Mouse (Mus musculus) neural tube, embryonic 12.5 days (tissue): Measurements from ENCODE around the gene Alg3. TPM values are rescaled to one million over a fixed set of nuclear protein-coding genes. Genes with fewer than 3 reads are reported as not detected.

Experiments used
- ATAC-seq: fragments of 200-750 bp; cut with Nextera tagmentation; 2 replicates; pipeline ENCODE4 v1.8.0; 2017; ENCODE audit warnings: low read depth, mild to moderate bottlenecking, moderate TSS enrichment, moderate library complexity; ENCODE audit not compliant: low FRiP score
- H3K27ac ChIP-seq: fragments of 300-500 bp; sonication (generic); 2 replicates; pipeline ENCODE4 v1.5.1; 2016
- H3K27me3 ChIP-seq: fragments of 300-500 bp; sonication (generic); replicated peaks from 2 replicates; pipeline ENCODE4 v1.6.1; 2016; ENCODE audit warnings: mild to moderate bottlenecking
- H3K36me3 ChIP-seq: fragments of 300-500 bp; sonication (generic); 2 replicates; pipeline ENCODE4 v1.6.1; 2016; ENCODE audit warnings: mild to moderate bottlenecking
- H3K4me1 ChIP-seq: fragments of 300-500 bp; sonication (generic); 2 replicates; pipeline ENCODE4 v1.6.1; 2016
- H3K4me2 ChIP-seq: fragments of 300-500 bp; sonication (generic); replicated peaks from 2 replicates; pipeline ENCODE4 v1.6.1; 2016; ENCODE audit warnings: mild to moderate bottlenecking
- H3K4me3 ChIP-seq: fragments of 300-500 bp; sonication (generic); 2 replicates; pipeline ENCODE4 v1.5.1; 2016
- H3K9ac ChIP-seq: fragments of 300-500 bp; sonication (generic); 2 replicates; pipeline ENCODE4 v1.6.1; 2016; ENCODE audit warnings: mild to moderate bottlenecking
- H3K9me3 ChIP-seq: fragments of 300-500 bp; sonication (generic); 2 replicates; pipeline ENCODE4 v1.6.1; 2016; ENCODE audit warnings: mild to moderate bottlenecking
- WGBS: fragments of 180-500 bp; shearing (Covaris S2); methylation state at CpG from one replicate; pipeline ENCODE4 v1.1.7; 2016; 5-methylcytosine and 5-hydroxymethylcytosine counted together
- polyA plus RNA-seq: library from polyadenylated mRNA; unstranded; fragments of >200 nt; fragmentation: Nextera tagmentation; extraction: Ambion mirVana; gene quantifications from 2 replicates; pipeline ENCODE4 v1.2.1, GENCODE M21; 2016

The Alg3 gene
- polyA plus RNA-seq, 1 experiment from 2014 or later = 44.5 TPM

DNA sequence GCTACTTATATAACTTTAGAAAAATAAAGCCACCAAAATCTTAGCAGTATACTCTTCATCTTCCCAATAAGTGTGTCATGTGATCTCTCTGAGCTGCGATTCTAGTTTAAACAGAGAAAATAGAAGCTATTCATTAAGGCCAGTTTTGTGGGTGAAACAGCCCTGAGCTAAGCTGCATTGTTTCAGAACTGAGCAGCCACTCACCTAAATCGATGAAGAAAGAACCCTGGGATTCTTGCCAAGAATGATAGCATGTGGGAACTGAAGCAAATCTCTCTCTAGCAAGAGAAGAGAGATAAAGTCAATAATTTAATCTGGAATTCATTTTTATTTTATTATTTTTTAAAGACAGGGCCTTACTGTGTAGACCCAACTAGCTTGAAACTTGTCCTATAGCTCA is 11.7 kb upstream of the Alg3 start:
- Histone ChIP-seq H3K9me3 (no peaks in the 10 kb centered on the region), H3K4me1 (peaks cover 31% of the 10 kb centered on the region), H3K27me3 (no peaks in the 10 kb centered on the region; the same call in 1 of the 2 replicates), H3K36me3 (no peaks in the 10 kb centered on the region), H3K4me3 (no peak overlapping the region), H3K9ac (no peak overlapping the region), H3K4me2 (no peak overlapping the region), H3K27ac (no peak overlapping the region)
- WGBS = 69% methylated on average over 2 of the region's 2 CpGs
- ATAC-seq = no peak

DNA sequence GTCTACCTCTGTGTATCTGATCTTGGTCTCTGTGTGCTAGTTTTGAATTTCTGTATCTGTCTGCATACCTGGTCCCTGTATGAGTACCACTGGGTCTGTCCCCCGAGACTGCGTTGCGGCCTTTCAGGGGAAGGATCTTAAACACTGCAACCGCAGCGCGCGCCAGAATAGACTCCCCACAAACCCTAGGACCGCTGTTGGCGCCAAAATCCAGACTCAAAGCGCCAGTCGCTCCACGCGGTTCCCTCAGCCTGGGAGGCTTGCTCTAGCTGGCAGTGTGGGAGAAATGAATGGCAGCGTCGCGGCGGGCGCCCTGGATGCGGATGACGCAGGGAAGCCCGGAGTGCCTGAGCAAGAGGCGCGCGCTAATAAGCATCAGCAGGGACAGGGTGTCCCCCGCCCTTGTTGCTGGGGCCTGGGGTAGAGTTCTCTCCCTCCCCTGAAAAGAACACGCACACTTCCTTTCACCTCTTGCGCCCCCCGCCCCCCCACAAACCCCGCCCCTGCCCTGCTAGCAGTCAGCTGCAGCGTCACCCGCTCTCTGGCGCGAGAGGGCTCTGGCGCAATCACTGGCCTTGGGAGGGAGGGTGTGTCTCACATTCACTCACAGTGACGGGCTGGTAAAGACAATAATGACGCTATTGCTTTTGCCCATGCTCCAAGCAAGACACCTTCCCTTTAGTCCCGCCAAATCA is 10.6 kb upstream of the Alg3 start:
- no peaks in the 10 kb centered on the region for H3K9me3 ChIP-seq
- peak overlapping the region; percentile 81 for H3K9ac ChIP-seq
- H3K4me2 ChIP-seq = peak overlapping the region; percentile 96
- no peaks in the 10 kb centered on the region for H3K36me3 ChIP-seq
- peak overlapping the region; percentile 78 for H3K4me3 ChIP-seq
- WGBS = under 1% methylated on average over 35 of the region's 37 CpGs
- H3K27me3 ChIP-seq = no peaks in the 10 kb centered on the region; the same call in 1 of the 2 replicates
- ATAC-seq = peak; percentile 59
- H3K27ac ChIP-seq = peak overlapping the region; percentile 82; the same call in 1 of the 2 replicates
- peaks cover 31% of the 10 kb centered on the region for H3K4me1 ChIP-seq

DNA sequence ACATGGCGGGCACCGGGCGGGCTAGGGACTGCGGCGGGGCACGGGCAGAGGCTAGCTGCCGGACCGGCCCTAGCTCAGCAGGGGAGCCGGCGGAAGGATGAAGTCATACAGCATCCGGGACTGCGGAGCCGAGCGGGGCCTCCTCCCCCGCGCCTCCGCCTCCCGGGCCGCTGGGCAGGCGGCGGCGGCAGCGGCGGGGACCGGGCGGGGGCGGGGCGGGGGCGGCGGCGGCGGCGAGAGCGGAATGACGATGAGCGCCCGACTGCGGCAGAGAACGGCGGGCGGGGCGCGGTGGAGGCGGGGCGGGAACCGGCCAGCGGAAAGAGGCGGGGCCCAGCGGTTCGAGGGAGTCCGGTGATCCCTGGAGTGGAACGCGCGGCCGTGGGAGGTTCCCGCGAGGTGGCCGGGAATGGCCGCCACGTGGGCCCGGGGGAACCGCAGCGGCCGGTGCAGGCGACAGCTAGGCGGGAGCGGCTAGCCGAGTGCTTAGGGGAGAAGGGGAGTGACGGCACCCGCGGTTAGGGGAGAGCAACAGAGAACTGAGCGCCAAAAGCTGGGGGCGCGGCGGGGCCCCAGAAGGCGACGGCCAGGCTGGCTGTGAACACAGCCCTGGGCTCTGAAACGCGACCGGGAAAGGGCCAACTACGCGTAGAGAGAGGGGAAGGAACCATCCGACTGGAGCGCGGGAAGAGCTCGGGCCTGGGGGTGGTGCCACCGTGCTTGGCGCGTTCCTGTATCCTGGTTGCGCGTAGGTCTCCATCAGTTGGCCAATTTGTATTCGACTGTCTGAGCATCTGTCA is 9.9 kb upstream of the Alg3 start, which contains the start of gene Camk2n2:
Gene Camk2n2, minus strand, starts transcription at position 97 of the 800 bp plus-strand sequence.
- ATAC-seq = peak; percentile 51
- Histone ChIP-seq H3K9me3 (no peaks in the 10 kb centered on the region), H3K36me3 (no peaks in the 10 kb centered on the region), H3K9ac (peak within 1 kb of the TSS; percentile 81), H3K27ac (peak within 1 kb of the TSS; percentile 82), H3K4me2 (peak within 1 kb of the TSS; percentile 96), H3K4me3 (peak within 1 kb of the TSS; percentile 78), H3K4me1 (peaks cover 31% of the 10 kb centered on the region), H3K27me3 (no peaks in the 10 kb centered on the region; the same call in 1 of the 2 replicates)
- under 1% methylated on average over 90 of the region's 92 CpGs for WGBS

DNA sequence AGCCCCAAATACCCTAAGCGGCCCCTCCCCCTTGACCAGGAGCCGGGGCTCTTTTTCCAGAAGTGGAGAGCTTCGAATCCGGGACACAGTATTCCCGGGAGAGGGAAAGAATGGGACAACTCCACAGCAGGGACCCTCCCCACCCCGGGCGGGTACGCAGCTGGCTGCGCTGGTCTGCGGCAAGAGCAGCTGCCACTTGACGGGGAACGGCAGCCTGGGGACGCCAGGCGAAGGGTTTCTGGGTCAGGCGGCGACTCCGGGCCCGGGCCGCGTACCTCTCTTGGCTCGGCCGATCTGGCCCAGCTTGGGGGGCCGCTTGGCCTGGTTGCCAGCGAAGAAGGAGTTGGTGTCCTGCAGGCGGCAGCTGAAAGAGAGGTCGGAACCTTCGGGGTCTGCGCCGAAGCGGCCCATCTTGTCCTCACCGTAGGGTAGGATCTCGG is 9.2 kb upstream of the Alg3 start:
- peak overlapping the region; percentile 81 for H3K9ac ChIP-seq
- H3K27ac ChIP-seq = peak overlapping the region; percentile 82
- peak overlapping the region; percentile 96 for H3K4me2 ChIP-seq
- peaks cover 31% of the 10 kb centered on the region for H3K4me1 ChIP-seq
- H3K4me3 ChIP-seq = peak overlapping the region; percentile 78
- WGBS = 0% methylated on average over 32 of the region's 32 CpGs
- ATAC-seq = peak; percentile 25
- no peaks in the 10 kb centered on the region for H3K36me3 ChIP-seq
- H3K27me3 ChIP-seq = no peaks in the 10 kb centered on the region; the same call in 1 of the 2 replicates
- H3K9me3 ChIP-seq = no peaks in the 10 kb centered on the region

DNA sequence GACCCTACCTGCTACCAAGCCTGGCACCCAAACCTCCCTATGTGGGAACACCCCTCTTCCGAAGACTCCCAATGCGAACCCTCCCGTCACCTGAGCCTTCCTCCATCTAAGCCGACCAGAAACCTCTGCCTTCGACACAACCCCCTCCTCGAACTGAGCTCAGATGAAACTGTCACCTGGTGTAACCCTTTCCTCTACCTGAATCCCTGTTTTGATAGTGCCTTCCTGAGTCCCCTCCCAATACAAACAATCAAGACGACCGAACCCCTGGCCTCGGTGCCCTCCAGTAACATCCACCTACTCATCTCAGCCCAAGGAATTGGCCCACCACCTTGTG is 8.8 kb upstream of the Alg3 start:
- WGBS = 0% methylated on average over 9 of the region's 9 CpGs
- H3K4me2 ChIP-seq = peak overlapping the region; percentile 96
- no peaks in the 10 kb centered on the region for H3K36me3 ChIP-seq
- H3K27ac ChIP-seq = peak overlapping the region; percentile 82; the same call in 1 of the 2 replicates
- ATAC-seq = peak; percentile 17; the same call in 1 of the 2 replicates
- no peaks in the 10 kb centered on the region for H3K9me3 ChIP-seq
- H3K9ac ChIP-seq = peak overlapping the region; percentile 81
- no peaks in the 10 kb centered on the region; the same call in 1 of the 2 replicates for H3K27me3 ChIP-seq
- peaks cover 31% of the 10 kb centered on the region for H3K4me1 ChIP-seq
- H3K4me3 ChIP-seq = peak overlapping the region; percentile 78

DNA sequence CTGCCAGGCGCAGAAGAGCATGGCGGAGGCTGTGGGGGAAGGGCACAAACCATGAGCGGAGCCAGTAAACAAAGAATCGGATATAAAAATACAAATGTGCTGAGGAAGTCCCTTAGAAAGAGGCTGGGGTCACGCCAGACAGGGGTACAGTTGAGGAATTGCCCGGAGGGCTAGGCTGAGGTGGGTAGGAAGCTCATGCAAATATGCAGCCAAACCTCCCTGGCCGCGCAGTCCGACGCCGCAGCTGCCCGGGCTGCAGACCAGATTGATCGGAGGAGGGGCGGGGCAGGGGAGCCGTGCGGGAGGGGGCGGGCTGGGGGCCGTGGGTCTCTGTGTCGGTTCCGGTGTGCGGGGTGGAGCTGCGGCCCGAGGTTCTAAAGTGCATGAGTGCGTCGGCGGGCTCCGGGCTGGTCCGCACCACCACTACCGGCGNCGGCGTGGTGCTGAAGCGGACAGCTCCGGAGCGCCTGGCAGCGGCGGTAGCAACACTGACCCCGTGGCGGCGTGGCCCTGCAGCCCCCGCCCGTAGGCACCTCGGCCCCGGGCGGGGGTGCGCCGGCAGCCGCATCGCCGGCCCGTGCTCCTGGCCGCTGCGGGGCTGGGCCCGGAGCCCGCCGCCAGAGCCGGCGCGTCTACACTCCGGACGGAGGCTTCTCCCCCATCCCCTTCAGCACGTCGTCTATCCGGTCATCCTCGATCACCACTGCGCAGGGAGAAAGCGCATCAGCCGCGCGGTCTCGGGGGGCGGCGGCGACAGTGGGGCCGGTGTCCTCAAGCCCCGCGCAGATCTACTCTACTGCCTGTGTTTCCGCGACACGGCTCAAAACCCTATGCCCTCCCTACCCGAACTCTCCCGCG is 8.2 kb upstream of the Alg3 start:
- H3K9ac ChIP-seq = peak overlapping the region; percentile 81
- H3K9me3 ChIP-seq = no peaks in the 10 kb centered on the region
- H3K27me3 ChIP-seq = no peaks in the 10 kb centered on the region; the same call in 1 of the 2 replicates
- H3K36me3 ChIP-seq = no peaks in the 10 kb centered on the region
- H3K4me3 ChIP-seq = peak overlapping the region; percentile 78
- peaks cover 31% of the 10 kb centered on the region for H3K4me1 ChIP-seq
- H3K27ac ChIP-seq = peak overlapping the region; percentile 64
- peak; percentile 13 for ATAC-seq
- H3K4me2 ChIP-seq = peak overlapping the region; percentile 96
- 2% methylated on average over 78 of the region's 83 CpGs for WGBS

DNA sequence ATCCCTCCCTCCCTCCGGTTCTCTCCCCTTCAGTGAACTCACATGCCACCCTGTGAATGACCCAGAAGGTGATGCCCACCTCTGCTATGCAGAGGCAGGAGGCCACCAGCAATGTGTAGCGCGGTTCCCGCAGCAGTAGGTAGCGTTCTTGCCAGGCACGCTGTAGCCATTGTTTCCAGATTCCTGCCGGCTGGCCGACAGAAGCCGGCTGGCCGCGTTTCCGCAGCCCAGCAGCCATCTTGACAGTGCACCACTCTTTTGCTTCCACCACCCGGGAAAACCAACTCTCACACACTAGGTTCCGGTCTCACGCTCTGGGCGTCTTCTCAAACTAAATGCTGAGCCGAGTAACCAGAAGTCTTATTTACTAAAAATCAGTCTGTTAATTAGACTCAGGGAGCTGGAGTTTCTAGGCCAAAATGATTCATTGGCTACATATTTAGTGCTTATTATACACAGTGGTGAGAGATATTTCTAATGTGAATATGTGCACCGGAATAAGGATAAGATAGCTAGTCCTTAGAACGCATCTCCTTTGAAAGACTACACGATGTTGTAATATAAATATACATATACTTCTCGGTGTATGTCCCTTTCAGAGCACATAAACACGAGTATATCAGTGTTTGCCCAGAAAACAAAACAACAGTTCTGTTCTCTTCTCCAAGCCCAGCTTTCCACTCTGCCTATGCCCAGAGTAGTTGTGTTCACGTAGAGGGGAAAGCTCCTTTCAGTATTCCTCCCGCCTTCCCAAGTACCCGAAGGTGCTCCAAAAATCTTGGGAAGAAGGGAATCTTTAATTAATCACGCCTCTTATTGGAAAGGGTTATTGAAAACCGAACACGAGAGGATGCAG is 806 bp downstream of the Alg3 start:
- under 1% methylated on average over 28 of the region's 28 CpGs for WGBS
- H3K36me3 ChIP-seq = peaks cover 27% of the 10 kb centered on the region
- peak; percentile 52 for ATAC-seq
- H3K27me3 ChIP-seq = no peaks in the 10 kb centered on the region
- peak overlapping the region; percentile 63; the same call in 1 of the 2 replicates for H3K27ac ChIP-seq
- H3K9ac ChIP-seq = peak overlapping the region; percentile 88
- H3K9me3 ChIP-seq = no peaks in the 10 kb centered on the region
- peak overlapping the region; percentile 88 for H3K4me3 ChIP-seq
- peaks cover 16% of the 10 kb centered on the region for H3K4me1 ChIP-seq
- peak overlapping the region; percentile 95 for H3K4me2 ChIP-seq

DNA sequence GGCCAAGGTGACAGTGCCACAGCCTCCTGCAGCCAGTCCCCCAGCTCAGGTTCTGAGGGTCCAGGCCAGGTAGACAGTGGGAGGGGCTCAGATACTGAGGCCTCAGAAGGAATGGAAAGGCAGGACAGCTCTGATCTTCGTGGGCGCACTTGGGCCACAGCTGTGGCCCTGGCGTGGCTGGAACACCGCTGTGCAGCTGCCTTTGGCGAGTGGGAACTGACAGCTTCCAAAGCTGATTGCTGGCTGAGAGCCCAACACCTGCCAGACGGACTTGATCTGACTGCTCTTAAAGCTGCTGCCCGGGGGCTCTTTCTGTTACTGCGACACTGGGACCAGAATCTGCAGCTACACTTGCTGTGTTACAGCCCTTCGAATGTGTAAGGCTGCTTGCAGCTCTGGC is 6.8 kb downstream of the Alg3 start:
- Histone ChIP-seq H3K9ac (no peak overlapping the region), H3K9me3 (no peaks in the 10 kb centered on the region), H3K4me3 (no peak overlapping the region), H3K4me1 (peaks cover 7% of the 10 kb centered on the region; the same call in 1 of the 2 replicates), H3K27me3 (no peaks in the 10 kb centered on the region), H3K27ac (no peak overlapping the region), H3K36me3 (peaks cover 48% of the 10 kb centered on the region), H3K4me2 (no peak overlapping the region)
- 79% methylated on average over 9 of the region's 9 CpGs for WGBS
- peak; percentile 61; the same call in 1 of the 2 replicates for ATAC-seq

DNA sequence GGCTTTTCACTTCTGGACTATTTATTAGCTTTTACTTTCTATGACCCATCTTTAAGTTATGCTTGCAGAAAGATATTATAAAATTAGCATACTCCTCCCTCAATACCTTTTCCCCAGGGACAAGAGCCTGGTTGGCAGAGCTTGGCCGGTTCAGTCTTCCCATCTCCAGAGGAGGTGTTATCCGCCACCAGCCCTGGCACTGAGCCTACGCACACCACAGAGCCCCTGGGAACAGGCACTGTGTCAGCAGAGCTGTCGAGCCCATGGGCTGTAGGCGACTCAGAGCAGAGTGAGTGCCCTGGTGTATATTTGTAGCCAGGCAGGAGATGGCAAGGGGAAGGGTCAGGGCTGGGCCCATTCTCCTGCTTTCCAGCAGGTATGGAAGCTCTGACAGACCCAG is 11.0 kb downstream of the Alg3 start:
- H3K9ac ChIP-seq = no peak overlapping the region
- peaks cover 19% of the 10 kb centered on the region for H3K36me3 ChIP-seq
- WGBS = 78% methylated on average over 5 of the region's 5 CpGs
- H3K27me3 ChIP-seq = no peaks in the 10 kb centered on the region
- no peaks in the 10 kb centered on the region for H3K4me1 ChIP-seq
- no peak overlapping the region for H3K4me2 ChIP-seq
- no peaks in the 10 kb centered on the region for H3K9me3 ChIP-seq
- H3K4me3 ChIP-seq = no peak overlapping the region
- no peak overlapping the region for H3K27ac ChIP-seq
- ATAC-seq = no peak

DNA sequence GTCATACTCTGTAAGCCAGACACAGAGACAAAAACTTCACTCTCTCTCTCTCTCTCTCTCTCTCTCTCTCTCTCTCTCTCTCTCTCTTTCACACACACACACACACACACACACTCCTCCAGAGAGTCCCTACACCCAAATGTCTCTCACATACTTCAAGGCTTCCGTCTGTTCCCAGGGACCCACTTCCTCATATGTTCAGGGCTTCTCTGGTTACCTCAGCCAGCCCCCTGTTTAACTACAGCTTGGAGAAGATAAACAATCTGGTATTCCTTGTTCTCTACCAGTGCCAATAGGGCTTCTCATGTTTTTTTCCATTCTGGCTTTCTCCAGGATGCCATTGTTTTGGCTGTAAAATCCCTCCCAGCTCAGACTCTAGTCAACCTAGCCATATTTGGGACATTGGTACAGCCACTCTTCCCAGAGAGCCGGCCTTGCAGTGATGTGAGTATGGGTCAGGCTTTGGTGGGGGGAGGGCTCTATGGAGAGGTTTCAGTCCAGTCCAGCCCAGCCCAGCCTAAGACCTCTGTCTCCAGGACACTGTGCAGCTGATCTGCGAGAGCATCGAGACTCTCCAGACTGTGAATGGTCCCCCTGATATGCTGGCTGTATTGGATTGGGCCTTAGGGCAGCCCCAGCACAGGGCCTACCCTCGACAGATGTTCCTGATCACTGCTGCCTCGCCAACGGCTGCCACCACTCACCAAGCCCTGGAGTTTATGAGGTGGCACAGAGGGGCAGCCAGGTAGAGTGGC is 14.7 kb downstream of the Alg3 start:
- no peak overlapping the region for H3K4me3 ChIP-seq
- H3K9me3 ChIP-seq = no peaks in the 10 kb centered on the region
- WGBS = 76% methylated on average over 7 of the region's 7 CpGs
- no peaks in the 10 kb centered on the region for H3K36me3 ChIP-seq
- no peak for ATAC-seq
- H3K4me1 ChIP-seq = no peaks in the 10 kb centered on the region
- no peak overlapping the region for H3K4me2 ChIP-seq
- H3K9ac ChIP-seq = no peak overlapping the region
- peaks cover 29% of the 10 kb centered on the region for H3K27me3 ChIP-seq
- H3K27ac ChIP-seq = no peak overlapping the region
